Mouse (Mus musculus) stomach, embryonic 16.5 days (tissue): ENCODE data around the gene Stxbp1. TPM values are rescaled to one million over a fixed set of nuclear protein-coding genes. Genes with fewer than 3 reads are reported as not detected.

Experiments used
- ATAC-seq: fragments of 200-750 bp; cut with Nextera tagmentation; 2 replicates; pipeline ENCODE4 v1.8.0; 2017; ENCODE audit warnings: moderate number of reproducible peaks, moderate TSS enrichment; ENCODE audit not compliant: insufficient read depth, low FRiP score
- H3K27ac ChIP-seq: fragments of 300-500 bp; sonication (generic); 2 replicates; pipeline ENCODE4 v1.5.1; 2014; ENCODE audit warnings: low read length
- H3K27me3 ChIP-seq: fragments of 300-500 bp; sonication (generic); 2 replicates; pipeline ENCODE4 v1.6.1; 2014; ENCODE audit warnings: low read length, control low read depth, mixed read lengths; ENCODE audit not compliant: control insufficient read depth, insufficient read depth
- H3K36me3 ChIP-seq: fragments of 300-500 bp; sonication (generic); 2 replicates; pipeline ENCODE4 v1.6.1; 2014; ENCODE audit warnings: low read length; ENCODE audit not compliant: control insufficient read depth, insufficient read depth
- H3K4me1 ChIP-seq: fragments of 300-500 bp; sonication (generic); 2 replicates; pipeline ENCODE4 v1.6.1; 2014; ENCODE audit warnings: low read length, control low read depth, mixed read lengths; ENCODE audit not compliant: control insufficient read depth, insufficient read depth
- H3K4me2 ChIP-seq: fragments of 300-500 bp; sonication (generic); 2 replicates; pipeline ENCODE4 v1.6.1; 2014; ENCODE audit warnings: low read depth, low read length, mixed read lengths
- H3K4me3 ChIP-seq: fragments of 300-500 bp; sonication (generic); replicated peaks from 2 replicates; pipeline ENCODE4 v1.5.1; 2014; ENCODE audit warnings: mild to moderate bottlenecking, low read length
- H3K9ac ChIP-seq: fragments of 300-500 bp; sonication (generic); 2 replicates; pipeline ENCODE4 v1.6.1; 2014; ENCODE audit warnings: low read length
- H3K9me3 ChIP-seq: fragments of 300-500 bp; sonication (generic); replicated peaks from 2 replicates; pipeline ENCODE4 v1.6.1; 2016; ENCODE audit warnings: low read length, control low read depth; ENCODE audit not compliant: control insufficient read depth
- WGBS: fragments of 180-500 bp; shearing (Covaris S2); extraction: QIAGEN DNeasy Blood & Tissue Kit; methylation state at CpG from one replicate; pipeline ENCODE4 v1.1.7; 2014; 5-methylcytosine and 5-hydroxymethylcytosine counted together
- polyA plus RNA-seq: library from polyadenylated mRNA; unstranded; fragments of >200 nt; fragmentation: Nextera tagmentation; extraction: Ambion mirVana; gene quantifications from 2 replicates; pipeline ENCODE4 v1.2.1, GENCODE M21; 2015

The Stxbp1 gene
- polyA plus RNA-seq, 1 experiment from 2014 or later: 20.8 TPM

- Histone ChIP-seq H3K4me1 (0 out of 2 replicates have a peak, but pooled peaks cover 3% of the 10 kb centered on the region), H3K27ac (no peak overlapping the region), H3K4me3 (no peak overlapping the region), H3K27me3 (no peaks in the 10 kb centered on the region), H3K4me2 (peak overlapping the region; percentile 18), H3K9ac (no peak overlapping the region), H3K9me3 (no peaks in the 10 kb centered on the region), H3K36me3 (no peaks in the 10 kb centered on the region)
- 4% methylated on average over 20 of the region's 20 CpGs for WGBS
- ATAC-seq: peak; percentile 35; the same call in 1 of the 2 replicates
Observed at GRCm38 (mm10) chr2:32852156-32852555, 5.1 kb upstream of the Stxbp1 start.

GRCm38 (mm10) chr2:32847468-32847821 is 400 bp upstream of the Stxbp1 start:
- no peaks in the 10 kb centered on the region for H3K36me3 ChIP-seq
- H3K27ac ChIP-seq: no peak overlapping the region
- no peak for ATAC-seq
- H3K9ac ChIP-seq: peak overlapping the region; percentile 16; the same call in 1 of the 2 replicates
- H3K27me3 ChIP-seq: no peaks in the 10 kb centered on the region
- no peaks in the 10 kb centered on the region for H3K9me3 ChIP-seq
- H3K4me2 ChIP-seq: peak overlapping the region; percentile 85
- 0 out of 2 replicates have a peak, but pooled peaks cover 3% of the 10 kb centered on the region for H3K4me1 ChIP-seq
- peak overlapping the region; percentile 73 for H3K4me3 ChIP-seq
- 39% methylated on average over 6 of the region's 6 CpGs for WGBS

- Histone ChIP-seq H3K9me3 (no peaks in the 10 kb centered on the region), H3K27ac (peak overlapping the region; percentile 74), H3K4me2 (peak overlapping the region; percentile 85), H3K4me3 (peak overlapping the region; percentile 73), H3K27me3 (no peaks in the 10 kb centered on the region), H3K36me3 (no peaks in the 10 kb centered on the region), H3K9ac (peak overlapping the region; percentile 78), H3K4me1 (0 out of 2 replicates have a peak, but pooled peaks cover 3% of the 10 kb centered on the region)
- WGBS: under 1% methylated on average over 32 of the region's 33 CpGs
- ATAC-seq: peak; percentile 60
Observed at GRCm38 (mm10) chr2:32846101-32846804, 792 bp downstream of the Stxbp1 start.

GRCm38 (mm10) chr2:32845572-32846100 is 1.4 kb downstream of the Stxbp1 start:
- peak overlapping the region; percentile 85 for H3K4me2 ChIP-seq
- H3K9me3 ChIP-seq: no peaks in the 10 kb centered on the region
- peak overlapping the region; percentile 74 for H3K27ac ChIP-seq
- peak overlapping the region; percentile 73 for H3K4me3 ChIP-seq
- peak overlapping the region; percentile 78 for H3K9ac ChIP-seq
- no peaks in the 10 kb centered on the region for H3K36me3 ChIP-seq
- ATAC-seq: no peak
- 0 out of 2 replicates have a peak, but pooled peaks cover 3% of the 10 kb centered on the region for H3K4me1 ChIP-seq
- 7% methylated on average over 12 of the region's 12 CpGs for WGBS
- no peaks in the 10 kb centered on the region for H3K27me3 ChIP-seq

GRCm38 (mm10) chr2:32842558-32842957 is 4.5 kb downstream of the Stxbp1 start:
- H3K9me3 ChIP-seq: no peaks in the 10 kb centered on the region
- ATAC-seq: no peak
- no peak overlapping the region for H3K4me3 ChIP-seq
- WGBS: 36% methylated on average over 4 of the region's 4 CpGs
- H3K27ac ChIP-seq: no peak overlapping the region
- H3K27me3 ChIP-seq: no peaks in the 10 kb centered on the region
- H3K4me2 ChIP-seq: no peak overlapping the region
- H3K4me1 ChIP-seq: 0 out of 2 replicates have a peak, but pooled peaks cover 3% of the 10 kb centered on the region
- no peaks in the 10 kb centered on the region for H3K36me3 ChIP-seq
- H3K9ac ChIP-seq: no peak overlapping the region

GRCm38 (mm10) chr2:32841099-32841498 is 5.9 kb downstream of the Stxbp1 start:
- H3K9me3 ChIP-seq: no peaks in the 10 kb centered on the region
- H3K9ac ChIP-seq: no peak overlapping the region
- no peaks in the 10 kb centered on the region for H3K4me1 ChIP-seq
- H3K27ac ChIP-seq: no peak overlapping the region
- no peaks in the 10 kb centered on the region for H3K27me3 ChIP-seq
- 37% methylated on average over 5 of the region's 5 CpGs for WGBS
- ATAC-seq: no peak
- H3K4me2 ChIP-seq: no peak overlapping the region
- H3K4me3 ChIP-seq: no peak overlapping the region
- no peaks in the 10 kb centered on the region for H3K36me3 ChIP-seq

- Histone ChIP-seq H3K36me3 (no peaks in the 10 kb centered on the region), H3K27me3 (no peaks in the 10 kb centered on the region), H3K9me3 (no peaks in the 10 kb centered on the region), H3K4me1 (peaks cover 10% of the 10 kb centered on the region), H3K4me3 (no peak overlapping the region), H3K4me2 (no peak overlapping the region), H3K27ac (no peak overlapping the region), H3K9ac (no peak overlapping the region)
- ATAC-seq: no peak
- 67% methylated on average over 2 of the region's 2 CpGs for WGBS
Observed at GRCm38 (mm10) chr2:32839261-32839660, 7.8 kb downstream of the Stxbp1 start.

GRCm38 (mm10) chr2:32838147-32838884 is 8.7 kb downstream of the Stxbp1 start:
- WGBS: 54% methylated on average over 9 of the region's 9 CpGs

GRCm38 (mm10) chr2:32835588-32835987 is 11.5 kb downstream of the Stxbp1 start:
- peaks cover 14% of the 10 kb centered on the region for H3K4me1 ChIP-seq
- H3K4me2 ChIP-seq: no peak overlapping the region
- no peaks in the 10 kb centered on the region for H3K36me3 ChIP-seq
- H3K27me3 ChIP-seq: no peaks in the 10 kb centered on the region
- ATAC-seq: no peak
- H3K9me3 ChIP-seq: no peaks in the 10 kb centered on the region
- no peak overlapping the region for H3K9ac ChIP-seq
- no peak overlapping the region for H3K4me3 ChIP-seq
- H3K27ac ChIP-seq: no peak overlapping the region

More at GRCm38 (mm10) chr2:32838147-32838884, 8.7 kb downstream of the Stxbp1 start:
- Histone ChIP-seq H3K4me1 (peaks cover 14% of the 10 kb centered on the region), H3K4me3 (no peak overlapping the region), H3K27me3 (no peaks in the 10 kb centered on the region), H3K9ac (no peak overlapping the region), H3K9me3 (no peaks in the 10 kb centered on the region), H3K4me2 (no peak overlapping the region), H3K36me3 (no peaks in the 10 kb centered on the region), H3K27ac (no peak overlapping the region)
- ATAC-seq: no peak
